Mouse (Mus musculus): ENCODE data around the gene Id2. TPM values are rescaled to one million over a fixed set of nuclear protein-coding genes. Genes with fewer than 3 reads are reported as not detected.
A peak's percentile ranks its signal among the peaks of the same experiment; 100 is the strongest.

The Id2 gene
- polyA plus RNA-seq, 1 experiment = 114 TPM

GRCm38 (mm10) chr12:25093241-25093774 lies 3.6 kb downstream of the Id2 start:
- Histone ChIP-seq H3K4me1 (replicated peaks; ENCODE audit: control insufficient read depth, insufficient read depth, low read length) (peaks cover 26% of the 10 kb centered on the region), H3K4me3 (ENCODE audit: control insufficient read depth, insufficient read depth, low read length) (peak overlapping the region; percentile 6; the same call in 1 of the 2 replicates), H3K36me3 (ENCODE audit: control insufficient read depth, insufficient read depth, low read length) (no peaks in the 10 kb centered on the region), H3K27me3 (ENCODE audit: control insufficient read depth, insufficient read depth, low read length) (no peaks in the 10 kb centered on the region; the same call in 1 of the 2 replicates), H3K27ac (ENCODE audit: control insufficient read depth, insufficient read depth, low read length) (no peak overlapping the region; the same call in 1 of the 2 replicates)
- no peak for TF ChIP-seq CTCF (IDR thresholded peaks at IDR 0.05; ENCODE audit: borderline replicate concordance, control insufficient read depth, extremely low read depth, insufficient read depth, low read length, poor library complexity)
- no peak for TF ChIP-seq POLR2A (IDR thresholded peaks at IDR 0.05; ENCODE audit: control insufficient read depth, extremely low read depth, insufficient read depth, low read length, poor library complexity)
- 88% methylated on average over 11 of the region's 11 CpGs for WGBS
- DNase-seq = no peak

GRCm38 (mm10) chr12:25092751-25093211 lies 4.2 kb downstream of the Id2 start:
- H3K4me3 ChIP-seq (ENCODE audit: control insufficient read depth, insufficient read depth, low read length) = peak overlapping the region; percentile 33
- DNase-seq = peak; percentile 59
- 20% methylated on average over 17 of the region's 17 CpGs for WGBS
- no peak overlapping the region for H3K27ac ChIP-seq (ENCODE audit: control insufficient read depth, insufficient read depth, low read length)
- no peaks in the 10 kb centered on the region for H3K36me3 ChIP-seq (ENCODE audit: control insufficient read depth, insufficient read depth, low read length)
- no peak for TF ChIP-seq CTCF (IDR thresholded peaks at IDR 0.05; ENCODE audit: borderline replicate concordance, control insufficient read depth, extremely low read depth, insufficient read depth, low read length, poor library complexity)
- TF ChIP-seq POLR2A (IDR thresholded peaks at IDR 0.05; ENCODE audit: control insufficient read depth, extremely low read depth, insufficient read depth, low read length, poor library complexity) = no peak
- no peaks in the 10 kb centered on the region; the same call in 1 of the 2 replicates for H3K27me3 ChIP-seq (ENCODE audit: control insufficient read depth, insufficient read depth, low read length)
- H3K4me1 ChIP-seq (replicated peaks; ENCODE audit: control insufficient read depth, insufficient read depth, low read length) = peaks cover 21% of the 10 kb centered on the region

- H3K27me3 ChIP-seq (ENCODE audit: control insufficient read depth, insufficient read depth, low read length) = no peaks in the 10 kb centered on the region; the same call in 1 of the 2 replicates
- 13% methylated on average over 25 of the region's 25 CpGs for WGBS
- peak overlapping the region; percentile 33 for H3K4me3 ChIP-seq (ENCODE audit: control insufficient read depth, insufficient read depth, low read length)
- no peak overlapping the region for H3K27ac ChIP-seq (ENCODE audit: control insufficient read depth, insufficient read depth, low read length)
- DNase-seq = peak; percentile 87
- TF ChIP-seq POLR2A (IDR thresholded peaks at IDR 0.05; ENCODE audit: control insufficient read depth, extremely low read depth, insufficient read depth, low read length, poor library complexity) (no peak), CTCF (IDR thresholded peaks at IDR 0.05; ENCODE audit: borderline replicate concordance, control insufficient read depth, extremely low read depth, insufficient read depth, low read length, poor library complexity) (peak; percentile 98)
- peaks cover 17% of the 10 kb centered on the region for H3K4me1 ChIP-seq (replicated peaks; ENCODE audit: control insufficient read depth, insufficient read depth, low read length)
- no peaks in the 10 kb centered on the region for H3K36me3 ChIP-seq (ENCODE audit: control insufficient read depth, insufficient read depth, low read length)
These were observed 4.8 kb downstream of the Id2 start for GRCm38 (mm10) chr12:25092027-25092704.

GRCm38 (mm10) chr12:25089433-25089832 lies 7.5 kb downstream of the Id2 start:
- TF ChIP-seq CTCF (IDR thresholded peaks at IDR 0.05; ENCODE audit: borderline replicate concordance, control insufficient read depth, extremely low read depth, insufficient read depth, low read length, poor library complexity) = no peak
- no peak for TF ChIP-seq POLR2A (IDR thresholded peaks at IDR 0.05; ENCODE audit: control insufficient read depth, extremely low read depth, insufficient read depth, low read length, poor library complexity)
- 92% methylated on average over 1 of the region's 1 CpGs for WGBS
- Histone ChIP-seq H3K27ac (ENCODE audit: control insufficient read depth, insufficient read depth, low read length) (no peak overlapping the region), H3K36me3 (ENCODE audit: control insufficient read depth, insufficient read depth, low read length) (no peaks in the 10 kb centered on the region), H3K4me3 (ENCODE audit: control insufficient read depth, insufficient read depth, low read length) (no peak overlapping the region), H3K27me3 (ENCODE audit: control insufficient read depth, insufficient read depth, low read length) (no peaks in the 10 kb centered on the region), H3K4me1 (replicated peaks; ENCODE audit: control insufficient read depth, insufficient read depth, low read length) (peaks cover 13% of the 10 kb centered on the region)
- DNase-seq = no peak

GRCm38 (mm10) chr12:25086966-25087365 lies 10.0 kb downstream of the Id2 start:
- 93% methylated on average over 4 of the region's 4 CpGs for WGBS
- Histone ChIP-seq H3K36me3 (ENCODE audit: control insufficient read depth, insufficient read depth, low read length) (no peaks in the 10 kb centered on the region), H3K27me3 (ENCODE audit: control insufficient read depth, insufficient read depth, low read length) (no peaks in the 10 kb centered on the region), H3K4me3 (ENCODE audit: control insufficient read depth, insufficient read depth, low read length) (no peak overlapping the region), H3K27ac (ENCODE audit: control insufficient read depth, insufficient read depth, low read length) (no peak overlapping the region), H3K4me1 (replicated peaks; ENCODE audit: control insufficient read depth, insufficient read depth, low read length) (no peaks in the 10 kb centered on the region)
- no peak for DNase-seq
- TF ChIP-seq POLR2A (IDR thresholded peaks at IDR 0.05; ENCODE audit: control insufficient read depth, extremely low read depth, insufficient read depth, low read length, poor library complexity) = no peak
- no peak for TF ChIP-seq CTCF (IDR thresholded peaks at IDR 0.05; ENCODE audit: borderline replicate concordance, control insufficient read depth, extremely low read depth, insufficient read depth, low read length, poor library complexity)

GRCm38 (mm10) chr12:25083260-25084178 lies 13.4 kb downstream of the Id2 start:
- H3K27ac ChIP-seq (ENCODE audit: control insufficient read depth, insufficient read depth, low read length) = no peak overlapping the region
- TF ChIP-seq POLR2A (IDR thresholded peaks at IDR 0.05; ENCODE audit: control insufficient read depth, extremely low read depth, insufficient read depth, low read length, poor library complexity) = no peak
- no peak for TF ChIP-seq CTCF (IDR thresholded peaks at IDR 0.05; ENCODE audit: borderline replicate concordance, control insufficient read depth, extremely low read depth, insufficient read depth, low read length, poor library complexity)
- H3K27me3 ChIP-seq (ENCODE audit: control insufficient read depth, insufficient read depth, low read length) = no peaks in the 10 kb centered on the region
- H3K4me1 ChIP-seq (replicated peaks; ENCODE audit: control insufficient read depth, insufficient read depth, low read length) = no peaks in the 10 kb centered on the region
- no peaks in the 10 kb centered on the region for H3K36me3 ChIP-seq (ENCODE audit: control insufficient read depth, insufficient read depth, low read length)
- DNase-seq = no peak
- WGBS = 86% methylated on average over 26 of the region's 26 CpGs
- no peak overlapping the region for H3K4me3 ChIP-seq (ENCODE audit: control insufficient read depth, insufficient read depth, low read length)

Data from thymus, adult 2 months (tissue).